Mouse (Mus musculus) heart, embryonic 14.5 days (tissue): ENCODE measurements around the gene Epb41. TPM values are rescaled to one million over a fixed set of nuclear protein-coding genes. Genes with fewer than 3 reads are reported as not detected.

Source experiments
- ATAC-seq: fragments of 200-750 bp; cut with Nextera tagmentation; 2 replicates; pipeline ENCODE4 v1.8.0; 2017; ENCODE audit warnings: low read depth, moderate TSS enrichment; ENCODE audit not compliant: insufficient number of reproducible peaks, insufficient read depth, low FRiP score
- H3K27ac ChIP-seq, 2 experiments: fragments of 200-500 bp in 1 of 2; fragments of 300-500 bp in 1 of 2; sonication (generic) in 1 of 2; replicated peaks in 1 of 2; 2 replicates each; pipeline ENCODE4 v1.5.1; 2012 to 2014; ENCODE audit warnings: low read depth in 2 of 2, low read length in 2 of 2, control low read depth in 1 of 2, mild to moderate bottlenecking in 1 of 2, mixed read lengths in 1 of 2; ENCODE audit not compliant: control insufficient read depth in 1 of 2, insufficient read depth in 1 of 2
- H3K27me3 ChIP-seq: fragments of 300-500 bp; sonication (generic); 2 replicates; pipeline ENCODE4 v1.6.1; 2014; ENCODE audit warnings: mild to moderate bottlenecking, low read length, control low read depth; ENCODE audit not compliant: control insufficient read depth, insufficient read depth
- H3K36me3 ChIP-seq: fragments of 300-500 bp; sonication (generic); 2 replicates; pipeline ENCODE4 v1.6.1; 2014; ENCODE audit warnings: mild to moderate bottlenecking, control low read depth, low read length, mixed read lengths; ENCODE audit not compliant: control insufficient read depth, insufficient read depth
- H3K4me1 ChIP-seq, 2 experiments: fragments of 200-500 bp in 1 of 2; fragments of 300-500 bp in 1 of 2; sonication (generic) in 1 of 2; 2 replicates each; pipeline ENCODE4 v1.6.1; 2012 to 2014; ENCODE audit warnings: low read length in 2 of 2, control low read depth in 1 of 2, mixed read lengths in 1 of 2; ENCODE audit not compliant: control insufficient read depth in 2 of 2, insufficient read depth in 2 of 2
- H3K4me2 ChIP-seq: fragments of 300-500 bp; sonication (generic); 2 replicates; pipeline ENCODE4 v1.6.1; 2014; ENCODE audit warnings: mild to moderate bottlenecking, low read length
- H3K4me3 ChIP-seq, 2 experiments: fragments of 200-500 bp in 1 of 2; fragments of 300-500 bp in 1 of 2; sonication (generic) in 1 of 2; 2 replicates each; pipeline ENCODE4 v1.5.1; 2012 to 2014; ENCODE audit warnings: low read length in 2 of 2, mild to moderate bottlenecking in 2 of 2, control low read depth in 1 of 2, low read depth in 1 of 2, moderate library complexity in 1 of 2; ENCODE audit not compliant: control insufficient read depth in 1 of 2, insufficient read depth in 1 of 2
- H3K9ac ChIP-seq: fragments of 300-500 bp; sonication (generic); 2 replicates; pipeline ENCODE4 v1.6.1; 2014; ENCODE audit warnings: mild to moderate bottlenecking, low read length
- H3K9me3 ChIP-seq: fragments of 300-500 bp; sonication (generic); 2 replicates; pipeline ENCODE4 v1.6.1; 2016; ENCODE audit warnings: low read length, control low read depth; ENCODE audit not compliant: control insufficient read depth
- WGBS: fragments of 180-500 bp; shearing (Covaris S2); extraction: QIAGEN DNeasy Blood & Tissue Kit; methylation state at CpG from one replicate; pipeline ENCODE4 v1.1.7; 2014; 5-methylcytosine and 5-hydroxymethylcytosine counted together
- polyA plus RNA-seq: library from polyadenylated mRNA; unstranded; fragments of >200 nt; fragmentation: Nextera tagmentation; extraction: Ambion mirVana; gene quantifications from 2 replicates; pipeline ENCODE4 v1.2.1, GENCODE M21; 2014

The Epb41 gene
- polyA plus RNA-seq, 1 experiment from 2014 or later, result 45.7 TPM

GRCm38 (mm10) chr4:132021883-132022282, 53.2 kb downstream of the Epb41 start:
- Histone ChIP-seq H3K4me2 (no peak overlapping the region), H3K4me3 (no peak overlapping the region), H3K27me3 (no peaks in the 10 kb centered on the region), H3K36me3 (no peaks in the 10 kb centered on the region), H3K9me3 (no peaks in the 10 kb centered on the region), H3K4me1 (peaks cover 0 to 15% of the 10 kb centered on the region in 2 experiments; a peak in 3 of 4 replicates), H3K9ac (no peak overlapping the region), H3K27ac (no peak overlapping the region)
- no peak for ATAC-seq
- WGBS, result 77% methylated on average over 7 of the region's 7 CpGs

GRCm38 (mm10) chr4:132018547-132018946, 56.6 kb downstream of the Epb41 start:
- H3K4me2 ChIP-seq, result no peak overlapping the region
- 59% methylated on average over 4 of the region's 4 CpGs for WGBS

GRCm38 (mm10) chr4:132015374-132015773, 59.7 kb downstream of the Epb41 start:
- Histone ChIP-seq H3K4me2 (no peak overlapping the region), H3K9ac (no peak overlapping the region), H3K27ac (no peak overlapping the region), H3K9me3 (no peaks in the 10 kb centered on the region), H3K27me3 (no peaks in the 10 kb centered on the region), H3K4me3 (no peak overlapping the region), H3K36me3 (no peaks in the 10 kb centered on the region), H3K4me1 (peaks cover 0 to 9% of the 10 kb centered on the region in 2 experiments; a peak in 2 of 4 replicates)
- no peak for ATAC-seq
- WGBS, result 86% methylated on average over 3 of the region's 3 CpGs

More at GRCm38 (mm10) chr4:132018547-132018946, 56.6 kb downstream of the Epb41 start:
- no peaks in the 10 kb centered on the region for H3K9me3 ChIP-seq
- peaks cover 0 to 13% of the 10 kb centered on the region in 2 experiments; a peak in 3 of 4 replicates for H3K4me1 ChIP-seq
- no peaks in the 10 kb centered on the region for H3K27me3 ChIP-seq
- no peak for ATAC-seq
- H3K27ac ChIP-seq, result no peak overlapping the region
- no peak overlapping the region for H3K4me3 ChIP-seq
- no peaks in the 10 kb centered on the region for H3K36me3 ChIP-seq
- H3K9ac ChIP-seq, result no peak overlapping the region

- no peak overlapping the region for H3K9ac ChIP-seq
- no peaks in the 10 kb centered on the region for H3K27me3 ChIP-seq
- H3K4me3 ChIP-seq, result no peak overlapping the region
- no peaks in the 10 kb centered on the region for H3K4me1 ChIP-seq
- no peak overlapping the region for H3K4me2 ChIP-seq
- ATAC-seq, result no peak
- no peaks in the 10 kb centered on the region for H3K9me3 ChIP-seq
- 94% methylated on average over 3 of the region's 3 CpGs for WGBS
- H3K36me3 ChIP-seq, result 0 out of 2 replicates have a peak, but pooled peaks cover 5% of the 10 kb centered on the region
- no peak overlapping the region for H3K27ac ChIP-seq
Observed at GRCm38 (mm10) chr4:132011619-132012018, 63.5 kb downstream of the Epb41 start.

GRCm38 (mm10) chr4:132010416-132010815, 64.7 kb downstream of the Epb41 start:
- Histone ChIP-seq H3K9ac (no peak overlapping the region), H3K9me3 (no peaks in the 10 kb centered on the region), H3K4me3 (no peak overlapping the region), H3K4me2 (no peak overlapping the region), H3K4me1 (no peaks in the 10 kb centered on the region), H3K27me3 (no peaks in the 10 kb centered on the region), H3K36me3 (peaks cover 15% of the 10 kb centered on the region), H3K27ac (no peak overlapping the region)
- ATAC-seq, result no peak
- 85% methylated on average over 8 of the region's 8 CpGs for WGBS

- Histone ChIP-seq H3K4me3 (no peak overlapping the region), H3K4me1 (no peaks in the 10 kb centered on the region), H3K4me2 (no peak overlapping the region), H3K36me3 (peaks cover 31% of the 10 kb centered on the region), H3K9me3 (no peaks in the 10 kb centered on the region), H3K27ac (no peak overlapping the region), H3K27me3 (no peaks in the 10 kb centered on the region), H3K9ac (no peak overlapping the region)
- WGBS, result 90% methylated on average over 5 of the region's 5 CpGs
- ATAC-seq, result no peak
Observed at GRCm38 (mm10) chr4:132008191-132008590, 66.9 kb downstream of the Epb41 start.

GRCm38 (mm10) chr4:132007123-132007522, 68.0 kb downstream of the Epb41 start:
- Histone ChIP-seq H3K27me3 (no peaks in the 10 kb centered on the region), H3K9me3 (no peaks in the 10 kb centered on the region), H3K27ac (no peak overlapping the region), H3K9ac (no peak overlapping the region), H3K4me2 (no peak overlapping the region), H3K36me3 (peaks cover 39% of the 10 kb centered on the region), H3K4me3 (no peak overlapping the region), H3K4me1 (no peaks in the 10 kb centered on the region)
- ATAC-seq, result no peak
- 94% methylated on average over 7 of the region's 7 CpGs for WGBS

GRCm38 (mm10) chr4:131998641-131999040, 76.5 kb downstream of the Epb41 start:
- Histone ChIP-seq H3K9me3 (no peaks in the 10 kb centered on the region), H3K36me3 (peaks cover 41% of the 10 kb centered on the region), H3K4me1 (no peaks in the 10 kb centered on the region; a peak in 2 of 4 replicates), H3K27ac (no peak overlapping the region), H3K27me3 (no peaks in the 10 kb centered on the region), H3K9ac (no peak overlapping the region), H3K4me2 (no peak overlapping the region), H3K4me3 (no peak overlapping the region)
- 87% methylated on average over 7 of the region's 7 CpGs for WGBS
- ATAC-seq, result no peak
